Comparison of ENCODE assay signal across 8 mouse cellular contexts in genomic region chr16:55972626-55973201, GRCm38 (mm10). TPM values are rescaled to one million over a fixed set of nuclear protein-coding genes. Genes with fewer than 3 reads are reported as not detected.
DNase-seq lines count a peak whose midpoint lies in the region; ATAC-seq and TF ChIP-seq lines count a peak whose summit lies in the region.

No protein-coding gene starts in this region.

- in situ Hi-C loops in ES-E14 (cut with MboI; ENCODE audit: low sequenced_read_pairs in 2 of 2, unreplicated experiment in 2 of 2) = no loop called here

- H3K9ac ChIP-seq in ES-E14 (ENCODE audit: insufficient read depth, low read depth, low read length, poor library complexity, severe bottlenecking) = peak overlapping the region; percentile 68; the same call in 1 of the 2 replicates
- no peak overlapping the region for H3K9ac ChIP-seq in heart, postnatal 0 days (replicated peaks; ENCODE audit: low read depth, low read length)
- peak overlapping the region; percentile 99 for H3K9ac ChIP-seq in liver, postnatal 0 days (replicated peaks)

- DNase-seq in heart, embryonic 10.5 days (ENCODE audit: low spot score) = no peak
- no peak for DNase-seq in heart, adult 18-20 months
- DNase-seq in ES-E14 (ENCODE audit: low read depth, low spot score) (no peak), MN1 (ENCODE audit: low spot score) (no peak)
- DNase-seq in heart, postnatal 0 days (ENCODE audit: low spot score) = no peak
- no peak for DNase-seq in liver, postnatal 0 days
- no peak for DNase-seq in kidney, postnatal 4 days
- no peak for DNase-seq in right cerebral cortex, adult 18-20 months

- H3K27me3 ChIP-seq in heart, embryonic 10.5 days (ENCODE audit: insufficient read depth, poor library complexity, severe bottlenecking) = no peaks in the 10 kb centered on the region
- H3K27me3 ChIP-seq in heart, postnatal 0 days (ENCODE audit: control insufficient read depth, insufficient read depth, low read length) = no peaks in the 10 kb centered on the region
- no peaks in the 10 kb centered on the region for H3K27me3 ChIP-seq in liver, postnatal 0 days (ENCODE audit: insufficient read depth, low read length)

- peaks cover 12% of the 10 kb centered on the region; the same call in 1 of the 2 replicates for H3K4me1 ChIP-seq in heart, embryonic 10.5 days
- peaks cover 0 to under 1% of the 10 kb centered on the region in 2 experiments; a peak in 1 of 4 replicates for H3K4me1 ChIP-seq in ES-E14 (ENCODE audit: control insufficient read depth in 2 of 2, insufficient read depth in 2 of 2, low read length in 2 of 2, poor library complexity in 1 of 2)
- peaks cover 8% of the 10 kb centered on the region; the same call in 1 of the 2 replicates for H3K4me1 ChIP-seq in heart, postnatal 0 days (ENCODE audit: control insufficient read depth, insufficient read depth)
- H3K4me1 ChIP-seq in liver, postnatal 0 days (ENCODE audit: insufficient read depth) = peaks cover 19% of the 10 kb centered on the region

- H3K4me2 ChIP-seq in heart, postnatal 0 days (ENCODE audit: low read depth, low read length) = peak overlapping the region; percentile 61
- peak overlapping the region; percentile 91 for H3K4me2 ChIP-seq in liver, postnatal 0 days (ENCODE audit: low read depth, low read length)

- no peak for ATAC-seq in heart, postnatal 0 days (ENCODE audit: insufficient read depth, low read depth)
- ATAC-seq in liver, postnatal 0 days = no peak

- peaks cover 41% of the 10 kb centered on the region for H3K36me3 ChIP-seq in heart, embryonic 10.5 days
- peaks cover 32% of the 10 kb centered on the region for H3K36me3 ChIP-seq in ES-E14 (ENCODE audit: control insufficient read depth, insufficient read depth, low read length, poor library complexity, severe bottlenecking)
- peaks cover 44% of the 10 kb centered on the region for H3K36me3 ChIP-seq in heart, postnatal 0 days (replicated peaks; ENCODE audit: control insufficient read depth, insufficient read depth, low read length)
- H3K36me3 ChIP-seq in liver, postnatal 0 days (replicated peaks; ENCODE audit: insufficient read depth, low read length) = peaks cover 38% of the 10 kb centered on the region

- peak overlapping the region; percentile 98 for H3K4me3 ChIP-seq in heart, embryonic 10.5 days
- H3K4me3 ChIP-seq in ES-E14 (ENCODE audit: insufficient read depth in 1 of 2, low read depth in 1 of 2, low read length in 2 of 2, poor library complexity in 1 of 2, severe bottlenecking in 1 of 2) = peak overlapping the region; percentile 56 to 73
- peak overlapping the region; percentile 95 for H3K4me3 ChIP-seq in heart, postnatal 0 days (ENCODE audit: low read depth, low read length)
- peak overlapping the region; percentile 100 for H3K4me3 ChIP-seq in liver, postnatal 0 days (ENCODE audit: low read depth, low read length)

- no peak for TF ChIP-seq EP300 in heart, postnatal 0 days (IDR thresholded peaks at IDR 0.05; ENCODE audit: low read depth)
- TF ChIP-seq EP300 in liver, postnatal 0 days (IDR thresholded peaks at IDR 0.05; ENCODE audit: low read depth) = no peak

- no peak for TF ChIP-seq CTCF in heart, postnatal 0 days (IDR thresholded peaks at IDR 0.05; ENCODE audit: low read depth)
- TF ChIP-seq CTCF in liver, postnatal 0 days (IDR thresholded peaks at IDR 0.05; ENCODE audit: low read depth) = no peak

- 52% methylated on average over 10 of the region's 10 CpGs for WGBS in heart, embryonic 10.5 days
- WGBS in heart, postnatal 0 days = 57% methylated on average over 10 of the region's 10 CpGs
- WGBS in liver, postnatal 0 days (ENCODE audit: insufficient replicate concordance) = 48% methylated on average over 10 of the region's 10 CpGs

- H3K27ac ChIP-seq in heart, embryonic 10.5 days = peak overlapping the region; percentile 88; the same call in 1 of the 2 replicates
- H3K27ac ChIP-seq in ES-E14 (ENCODE audit: insufficient read depth, low read depth, low read length, poor library complexity, severe bottlenecking) = peak overlapping the region; percentile 48; the same call in 1 of the 2 replicates
- H3K27ac ChIP-seq in heart, postnatal 0 days (ENCODE audit: low read depth) = peak overlapping the region; percentile 18; the same call in 1 of the 2 replicates
- H3K27ac ChIP-seq in liver, postnatal 0 days (ENCODE audit: low read depth) = peak overlapping the region; percentile 64

- H3K9me3 ChIP-seq in heart, embryonic 10.5 days = no peaks in the 10 kb centered on the region
- H3K9me3 ChIP-seq in ES-E14 (ENCODE audit: control insufficient read depth, insufficient read depth, low read depth, low read length) = no peaks in the 10 kb centered on the region
- H3K9me3 ChIP-seq in heart, postnatal 0 days (replicated peaks; ENCODE audit: control insufficient read depth, low read length) = no peaks in the 10 kb centered on the region
- H3K9me3 ChIP-seq in liver, postnatal 0 days (ENCODE audit: low read length) = no peaks in the 10 kb centered on the region

TF ChIP-seq in ES-E14, 5 proteins besides CTCF, POLR2A, EP300 and RAD21:
- no peak for TF ChIP-seq HCFC1 (IDR thresholded peaks at IDR 0.05; ENCODE audit: borderline replicate concordance, insufficient read depth, low read length)
- TF ChIP-seq MAFK (IDR thresholded peaks at IDR 0.05; ENCODE audit: insufficient read depth, low read depth, low read length) = no peak
- TF ChIP-seq CHD2 (IDR thresholded peaks at IDR 0.05; ENCODE audit: low read depth, low read length) = no peak; the same call in 1 of the 2 replicates
- TF ChIP-seq ZNF384 (IDR thresholded peaks at IDR 0.05; ENCODE audit: low read depth, low read length) = no peak
- TF ChIP-seq ZC3H11A (IDR thresholded peaks at IDR 0.05; ENCODE audit: borderline replicate concordance, low read depth, low read length) = no peak

RNA-seq across cellular contexts. Expression of gene Zbtb11, which starts 1.0 kb away (rescaled TPM):
- 14.3 and 14.6 TPM in 2 replicates for polyA plus RNA-seq in heart, embryonic 10.5 days (2016; fragmentation: Nextera tagmentation; extraction: Ambion mirVana)
- 10 to 100 TPM; 12.3 to 12.5 TPM for total RNA-seq in heart, adult 18-20 months (2021)
- total RNA-seq in ES-E14 (2012; rRNA removed) = 23.3 and 24.3 TPM in 2 replicates
- 4.6 and 14.5 TPM in 2 replicates for total RNA-seq in heart, postnatal 0 days (2014; rRNA removed; ENCODE audit: low replicate concordance)
- polyA plus RNA-seq in heart, postnatal 0 days (2015; fragmentation: Nextera tagmentation; extraction: Ambion mirVana) = 6.7 and 7.6 TPM in 2 replicates
- 5.3 and 6.0 TPM in 2 replicates for polyA plus RNA-seq in liver, postnatal 0 days (2015; fragmentation: Nextera tagmentation; extraction: Ambion mirVana)

RNA-seq across cellular contexts. Expression of gene Rpl24, which starts 6.6 kb away (rescaled TPM):
- 571 and 684 TPM in 2 replicates for polyA plus RNA-seq in heart, embryonic 10.5 days (2016; fragmentation: Nextera tagmentation; extraction: Ambion mirVana)
- total RNA-seq in heart, adult 18-20 months (2021) = 100 to 1,000 TPM; 538 to 568 TPM
- 1,393 and 1,577 TPM in 2 replicates for total RNA-seq in ES-E14 (2012; rRNA removed)
- 467 and 488 TPM in 2 replicates for total RNA-seq in heart, postnatal 0 days (2014; rRNA removed; ENCODE audit: low replicate concordance)
- polyA plus RNA-seq in heart, postnatal 0 days (2015; fragmentation: Nextera tagmentation; extraction: Ambion mirVana) = 617 and 635 TPM in 2 replicates
- 446 and 482 TPM in 2 replicates for polyA plus RNA-seq in liver, postnatal 0 days (2015; fragmentation: Nextera tagmentation; extraction: Ambion mirVana)

RNA-seq across cellular contexts. Expression of gene Cep97, which starts 38.1 kb away (rescaled TPM):
- polyA plus RNA-seq in heart, embryonic 10.5 days (2016; fragmentation: Nextera tagmentation; extraction: Ambion mirVana) = 10.3 and 10.4 TPM in 2 replicates
- 1 to 10 TPM; 3.9 to 4.8 TPM for total RNA-seq in heart, adult 18-20 months (2021)
- 12.5 and 14.9 TPM in 2 replicates for total RNA-seq in ES-E14 (2012; rRNA removed)
- total RNA-seq in heart, postnatal 0 days (2014; rRNA removed; ENCODE audit: low replicate concordance) = 5.0 TPM in 2 replicates
- polyA plus RNA-seq in heart, postnatal 0 days (2015; fragmentation: Nextera tagmentation; extraction: Ambion mirVana) = 3.1 and 4.9 TPM in 2 replicates
- polyA plus RNA-seq in liver, postnatal 0 days (2015; fragmentation: Nextera tagmentation; extraction: Ambion mirVana) = 2.4 and 2.7 TPM in 2 replicates

RNA-seq across cellular contexts. Expression of gene Pcnp, which starts 56.8 kb away (rescaled TPM):
- polyA plus RNA-seq in heart, embryonic 10.5 days (2016; fragmentation: Nextera tagmentation; extraction: Ambion mirVana) = 187 and 211 TPM in 2 replicates
- 10 to 100 TPM; 46.4 to 55.3 TPM for total RNA-seq in heart, adult 18-20 months (2021)
- total RNA-seq in ES-E14 (2012; rRNA removed) = 52.6 and 58.7 TPM in 2 replicates
- 32.9 and 37.1 TPM in 2 replicates for total RNA-seq in heart, postnatal 0 days (2014; rRNA removed; ENCODE audit: low replicate concordance)
- 104 and 111 TPM in 2 replicates for polyA plus RNA-seq in heart, postnatal 0 days (2015; fragmentation: Nextera tagmentation; extraction: Ambion mirVana)
- polyA plus RNA-seq in liver, postnatal 0 days (2015; fragmentation: Nextera tagmentation; extraction: Ambion mirVana) = 61.8 and 64.2 TPM in 2 replicates

Comparison
In these comparisons a context has a peak if more than half of its experiments do, and no peak if none do; other contexts are left out.
1. H3K27ac ChIP-seq: peak in every context shown above with its lines; median percentile 88 in heart, embryonic 10.5 days; 64 in liver, postnatal 0 days; 48 in ES-E14; 18 in heart, postnatal 0 days.